Mouse (Mus musculus) gastrocnemius, adult 2 months (tissue): ENCODE measurements around the gene Vamp3. TPM values are rescaled to one million over a fixed set of nuclear protein-coding genes. Genes with fewer than 3 reads are reported as not detected.
A peak's percentile ranks its signal among the peaks of the same experiment; 100 is the strongest.

Experiments used
- DNase-seq: peaks from one replicate; pipeline ENCODE4 v3.0.0; 2022
- H3K27ac ChIP-seq: fragments of 200-600 bp; 2 replicates; pipeline ENCODE4 v1.8.1; 2022; ENCODE audit warnings: mild to moderate bottlenecking
- H3K4me3 ChIP-seq: fragments of 200-600 bp; 2 replicates; pipeline ENCODE4 v1.8.1; 2022; ENCODE audit warnings: mild to moderate bottlenecking, moderate library complexity
- CTCF ChIP-seq: fragments of 200-600 bp; IDR thresholded peaks from 2 replicates; pipeline ENCODE4 v1.8.1; 2022; ENCODE audit warnings: antibody characterized with exemption, mild to moderate bottlenecking, moderate library complexity
- intact Hi-C: fragments of 180-260 bp; cut with DNase I; formaldehyde crosslinking; loops from one replicate; pipeline ENCODE4 v1.15.1; 2025
- long read RNA-seq, 2 experiments: library from polyadenylated mRNA; stranded (forward); transcript quantifications; one replicate each; pipeline ENCODE4 v2.0.0; 2021
- total RNA-seq, 2 experiments: library from RNA; stranded (reverse); gene quantifications; 2 replicates each; pipeline ENCODE4 v1.2.3; 2021

Gene Vamp3
- total RNA-seq = 10 to 100 TPM; 53.8 to 56.3 TPM
- long read RNA-seq, experiment 1, transcript Vamp3-201 (5 exons, 2,120 nt) = major isoform, 75 of 94 reads
- long read RNA-seq, experiment 1, partial matches to known transcripts = 1 of 94 reads
- long read RNA-seq, experiment 1, other reads (novel, unspliced or antisense) = 18 of 94 reads
- long read RNA-seq, experiment 2, transcript Vamp3-201 (5 exons, 2,120 nt) = major isoform, 89 of 108 reads
- long read RNA-seq, experiment 2, partial matches to known transcripts = 0 of 108 reads
- long read RNA-seq, experiment 2, other reads (novel, unspliced or antisense) = 19 of 108 reads

- intact Hi-C loops = no loop called here
- Histone ChIP-seq H3K4me3 (peak within 1 kb of the TSS; percentile 95), H3K27ac (peak within 1 kb of the TSS; percentile 99)
- DNase-seq = peak; percentile 100
- TF ChIP-seq CTCF = no peak
These were observed at the start of gene Vamp3 for GRCm38 (mm10) chr4:151057347-151058321. TSS of gene Vamp3 (minus strand) at chr4:151057963.

GRCm38 (mm10) chr4:151106468-151106867 is 48.7 kb upstream of the Vamp3 start:
- Histone ChIP-seq H3K27ac (peak overlapping the region; percentile 43; the same call in 1 of the 2 replicates), H3K4me3 (peak overlapping the region; percentile 44)
- intact Hi-C loops = loop anchor here (2.0 kb wide), 1 partner anchor 22 kb away; no protein-coding TSS in a partner anchor
- no peak for TF ChIP-seq CTCF
- DNase-seq = no peak

- H3K27ac ChIP-seq = peak overlapping the region; percentile 43; the same call in 1 of the 2 replicates
- H3K4me3 ChIP-seq = peak overlapping the region; percentile 44
- no peak for DNase-seq
- no peak for TF ChIP-seq CTCF
- intact Hi-C loops = loop anchor here (2.0 kb wide), 1 partner anchor 23 kb away; no protein-coding TSS in a partner anchor
These were observed 48.1 kb upstream of the Vamp3 start for GRCm38 (mm10) chr4:151105886-151106285.

- DNase-seq = no peak
- no peak for TF ChIP-seq CTCF
- intact Hi-C loops = no loop called here
- Histone ChIP-seq H3K27ac (no peak overlapping the region), H3K4me3 (no peak overlapping the region)
These were observed 46.4 kb upstream of the Vamp3 start for GRCm38 (mm10) chr4:151104147-151104546.

- intact Hi-C loops = no loop called here
- no peak for TF ChIP-seq CTCF
- Histone ChIP-seq H3K27ac (no peak overlapping the region), H3K4me3 (no peak overlapping the region)
- DNase-seq = no peak
These were observed 45.9 kb upstream of the Vamp3 start for GRCm38 (mm10) chr4:151103646-151104045.

GRCm38 (mm10) chr4:151097104-151097438 is 39.3 kb upstream of the Vamp3 start:
- no peak for DNase-seq
- no peak for TF ChIP-seq CTCF
- peak overlapping the region; percentile 92 for H3K27ac ChIP-seq
- H3K4me3 ChIP-seq = peak overlapping the region; percentile 61
- intact Hi-C loops = no loop called here

GRCm38 (mm10) chr4:151096334-151097103 is 38.8 kb upstream of the Vamp3 start:
- Histone ChIP-seq H3K4me3 (peak overlapping the region; percentile 61), H3K27ac (peak overlapping the region; percentile 92)

GRCm38 (mm10) chr4:151095207-151095606 is 37.4 kb upstream of the Vamp3 start:
- no peak for DNase-seq
- intact Hi-C loops = no loop called here
- Histone ChIP-seq H3K4me3 (no peak overlapping the region), H3K27ac (peak overlapping the region; percentile 92)
- TF ChIP-seq CTCF = peak; percentile 75

More at GRCm38 (mm10) chr4:151096334-151097103, 38.8 kb upstream of the Vamp3 start:
- no peak for TF ChIP-seq CTCF
- DNase-seq = peak; percentile 72
- intact Hi-C loops = no loop called here

- intact Hi-C loops = no loop called here
- H3K27ac ChIP-seq = no peak within 1 kb of the TSS
These were observed 31.5 kb upstream of the Vamp3 start, which contains the start of gene Gm13090 for GRCm38 (mm10) chr4:151089270-151089669. TSS of gene Gm13090 (plus strand) at chr4:151089570.

GRCm38 (mm10) chr4:151088819-151089218 is 31.1 kb upstream of the Vamp3 start:
- peak; percentile 39 for DNase-seq
- Histone ChIP-seq H3K4me3 (no peak overlapping the region), H3K27ac (no peak overlapping the region)
- TF ChIP-seq CTCF = no peak
- intact Hi-C loops = no loop called here

More at GRCm38 (mm10) chr4:151089270-151089669, 31.5 kb upstream of the Vamp3 start, which contains the start of gene Gm13090:
- H3K4me3 ChIP-seq = no peak within 1 kb of the TSS
- DNase-seq = no peak
- TF ChIP-seq CTCF = no peak

GRCm38 (mm10) chr4:151087358-151087757 is 29.6 kb upstream of the Vamp3 start:
- DNase-seq = no peak
- intact Hi-C loops = no loop called here
- no peak for TF ChIP-seq CTCF
- Histone ChIP-seq H3K27ac (no peak overlapping the region), H3K4me3 (no peak overlapping the region)

GRCm38 (mm10) chr4:151083027-151083426 is 25.3 kb upstream of the Vamp3 start:
- no peak for TF ChIP-seq CTCF
- DNase-seq = no peak
- H3K27ac ChIP-seq = peak overlapping the region; percentile 28; the same call in 1 of the 2 replicates
- no peak overlapping the region for H3K4me3 ChIP-seq
- intact Hi-C loops = no loop called here
